Mouse (Mus musculus) urinary bladder, adult 18-20 months (tissue): ENCODE results near the gene Tmem210.
A peak's percentile ranks its signal among the peaks of the same experiment; 100 is the strongest.

ENCODE experiments used
- DNase-seq, 2 experiments: peaks; one replicate each; pipeline ENCODE4 v3.0.0; 2022; ENCODE audit warnings: low spot score in 2 of 2, mixed read lengths in 2 of 2

Tmem210 gene

DNA sequence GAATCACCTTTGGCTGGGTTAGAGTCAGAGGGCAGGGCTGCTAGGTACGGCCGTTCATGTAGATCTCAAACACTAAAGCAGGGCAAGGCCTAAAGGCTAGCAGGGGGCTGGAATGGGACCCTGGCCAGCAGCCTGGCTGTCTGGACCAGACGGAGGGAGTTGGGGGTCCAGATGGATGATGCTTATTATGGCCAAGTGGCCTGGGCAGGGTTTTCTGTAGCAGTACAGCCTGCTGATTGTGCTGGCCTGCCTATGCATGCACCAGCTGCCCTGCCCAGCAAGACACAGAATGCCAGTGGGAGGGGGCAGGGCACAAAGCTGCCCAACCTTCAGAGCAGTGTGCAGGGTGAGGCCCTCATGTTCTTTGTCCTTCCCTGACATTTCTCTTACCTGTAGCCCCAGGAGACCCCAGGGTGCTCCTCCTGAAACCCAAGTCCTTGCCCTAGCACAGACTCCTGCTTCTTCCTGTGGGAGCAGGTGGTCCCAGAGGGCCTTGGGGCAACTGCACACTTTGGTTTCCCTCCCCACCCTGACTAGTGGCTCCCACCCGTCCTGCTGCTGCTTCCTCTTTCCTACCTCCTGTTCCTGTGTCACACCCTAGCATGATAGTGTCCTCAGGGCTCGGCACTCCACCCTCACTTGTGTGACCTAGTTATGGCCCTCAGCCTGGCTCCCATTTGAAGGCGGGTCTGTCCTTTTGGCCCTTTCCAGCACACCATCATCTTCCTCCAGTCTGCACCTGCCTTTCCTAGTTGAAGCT, 21.9 kb upstream of the Tmem210 start:
- DNase-seq, result peak in 1 of 2 experiments; percentile 57

DNA sequence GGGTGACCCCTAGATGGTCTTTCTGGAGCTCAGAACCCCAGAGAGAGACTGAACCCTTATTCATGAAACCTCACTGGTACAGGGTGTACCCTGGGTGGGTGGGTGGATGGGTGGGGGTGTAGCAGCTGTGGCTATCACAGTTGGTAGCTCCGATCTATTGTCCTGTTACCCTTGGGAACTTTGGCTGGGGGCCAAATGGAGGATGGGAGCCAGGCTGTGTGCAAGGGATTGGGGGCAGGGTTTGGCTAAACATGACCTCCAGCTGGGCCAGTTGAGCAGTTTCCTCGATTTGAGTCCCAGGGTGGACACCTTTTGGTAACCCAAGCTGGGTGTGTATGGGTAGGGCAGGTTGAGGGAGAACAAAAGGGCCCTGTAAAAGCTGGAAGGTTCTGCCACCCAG, 21.2 kb upstream of the Tmem210 start:
- DNase-seq, result no peak

DNA sequence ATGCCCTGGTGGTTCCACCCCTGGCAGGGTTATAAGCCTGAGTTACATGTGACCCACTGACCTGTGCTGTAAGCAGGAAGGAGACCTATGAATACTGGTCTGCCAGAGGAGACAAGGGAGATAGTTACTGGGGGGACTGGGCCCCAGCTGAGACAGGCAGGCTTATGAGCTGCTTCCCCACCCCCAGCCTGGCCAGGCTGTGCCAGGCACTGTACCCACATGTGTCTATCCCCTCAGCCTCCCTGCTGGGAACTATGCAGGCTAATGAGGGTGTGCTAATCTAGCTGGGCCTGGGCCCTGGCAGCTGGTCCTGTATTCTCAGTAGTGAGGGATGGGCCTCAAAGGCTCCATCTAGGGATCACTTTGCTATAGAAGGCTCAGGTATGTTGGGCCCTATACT, 20.7 kb upstream of the Tmem210 start:
- no peak for DNase-seq

DNA sequence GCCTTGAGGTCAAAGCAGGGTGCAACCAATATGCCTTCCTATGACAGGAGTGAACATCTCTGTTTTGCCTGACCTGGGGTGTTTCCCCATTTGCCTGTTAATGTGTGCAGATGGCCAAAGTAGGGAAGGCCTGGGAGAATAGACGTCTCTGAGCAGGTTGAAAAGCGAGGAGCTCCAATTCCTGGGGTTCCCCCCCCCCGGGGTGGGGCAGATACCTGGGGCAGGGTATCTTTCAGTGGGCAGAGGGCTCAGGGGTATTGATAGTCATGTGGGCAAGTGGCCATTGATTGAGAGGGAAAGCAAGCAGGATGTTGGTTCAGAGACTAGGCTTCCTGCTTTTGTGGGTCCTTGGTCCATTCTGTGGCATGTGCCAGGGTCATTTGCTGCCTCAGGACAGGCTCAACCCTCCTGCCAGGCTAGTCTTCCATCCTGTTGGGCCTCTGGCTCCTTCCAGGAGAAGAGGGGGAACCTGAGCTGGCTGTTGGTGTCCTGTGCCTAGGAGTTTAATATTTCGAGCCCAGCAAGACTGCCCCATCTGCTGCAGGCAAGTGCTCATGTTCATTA, 20.1 kb upstream of the Tmem210 start:
- DNase-seq, result no peak

DNA sequence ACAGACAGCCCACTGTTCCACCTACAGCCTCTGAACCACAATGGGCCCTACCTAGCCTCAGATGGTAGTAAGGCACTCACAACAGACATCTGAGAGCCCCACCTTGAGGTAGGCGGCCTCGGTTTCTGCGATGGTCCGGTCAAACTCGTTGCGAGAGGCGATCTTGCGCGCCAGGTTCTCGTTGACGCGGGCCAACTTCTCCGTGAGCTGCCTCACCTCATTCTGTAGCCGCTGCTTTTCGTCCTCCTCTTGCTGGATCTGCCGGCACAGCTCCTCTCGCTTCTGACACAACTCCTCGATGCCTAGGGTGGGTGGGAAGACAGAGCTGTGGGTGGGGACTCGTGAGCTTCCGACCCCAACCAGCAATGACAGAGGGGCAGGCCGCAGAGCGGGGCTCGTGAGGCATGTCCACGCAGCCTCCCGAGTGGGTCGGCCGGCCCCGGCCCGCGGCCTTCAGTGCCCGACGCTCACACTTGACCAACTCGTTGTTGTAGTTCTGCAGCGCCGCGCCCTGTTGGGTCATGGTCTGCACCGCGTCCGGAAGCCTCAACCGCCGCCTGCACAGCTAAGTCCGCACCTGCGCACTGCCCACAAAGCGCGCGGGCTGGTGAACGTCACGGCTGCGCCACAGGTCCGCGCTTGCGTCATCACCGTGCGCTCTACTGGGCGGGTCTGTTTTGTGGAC, 16.0 kb upstream of the Tmem210 start, which contains the start of the genes Ssna1 and Anapc2:
Gene Ssna1 (minus strand): TSS at position 612 of the 685 bp plus-strand sequence.
Gene Anapc2 (plus strand): TSS at position 652 of the 685 bp plus-strand sequence.
- peak; percentile 95 to 98 for DNase-seq

DNA sequence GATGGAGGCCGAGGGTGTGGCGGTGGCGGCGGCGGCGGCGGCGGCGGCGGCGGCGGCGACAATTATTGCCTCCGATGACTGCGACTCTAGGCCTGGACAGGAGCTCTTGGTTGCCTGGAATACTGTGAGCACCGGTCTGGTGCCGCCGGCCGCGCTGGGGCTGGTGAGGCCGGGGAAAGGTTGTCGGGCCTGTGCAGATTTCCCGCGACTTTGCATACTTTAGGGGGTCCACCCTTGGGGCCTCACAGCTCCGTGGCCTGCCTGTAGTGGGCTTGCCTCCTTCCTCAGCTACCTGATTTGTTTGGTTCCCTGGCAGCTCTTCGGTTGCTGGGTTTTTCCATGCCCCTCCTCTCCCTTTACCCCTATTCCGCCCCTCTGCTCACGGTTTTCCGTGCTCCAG, 15.4 kb upstream of the Tmem210 start:
- DNase-seq, result no peak

DNA sequence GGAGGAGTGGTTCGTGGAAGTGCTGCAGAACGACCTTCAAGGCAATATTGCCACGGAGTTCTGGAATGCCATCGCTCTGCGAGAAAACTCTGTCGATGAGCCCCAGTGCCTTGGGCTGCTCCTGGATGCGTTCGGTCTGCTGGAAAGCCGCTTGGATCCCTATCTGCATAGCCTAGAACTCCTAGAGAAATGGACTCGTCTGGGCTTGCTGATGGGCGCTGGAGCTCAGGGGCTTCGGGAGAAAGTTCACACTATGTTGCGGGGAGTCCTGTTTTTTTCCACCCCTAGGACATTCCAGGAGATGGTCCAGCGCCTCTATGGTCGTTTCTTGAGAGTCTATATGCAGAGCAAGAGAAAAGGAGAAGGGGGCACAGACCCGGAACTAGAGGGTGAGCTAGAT, 14.9 kb upstream of the Tmem210 start:
- no peak for DNase-seq

DNA sequence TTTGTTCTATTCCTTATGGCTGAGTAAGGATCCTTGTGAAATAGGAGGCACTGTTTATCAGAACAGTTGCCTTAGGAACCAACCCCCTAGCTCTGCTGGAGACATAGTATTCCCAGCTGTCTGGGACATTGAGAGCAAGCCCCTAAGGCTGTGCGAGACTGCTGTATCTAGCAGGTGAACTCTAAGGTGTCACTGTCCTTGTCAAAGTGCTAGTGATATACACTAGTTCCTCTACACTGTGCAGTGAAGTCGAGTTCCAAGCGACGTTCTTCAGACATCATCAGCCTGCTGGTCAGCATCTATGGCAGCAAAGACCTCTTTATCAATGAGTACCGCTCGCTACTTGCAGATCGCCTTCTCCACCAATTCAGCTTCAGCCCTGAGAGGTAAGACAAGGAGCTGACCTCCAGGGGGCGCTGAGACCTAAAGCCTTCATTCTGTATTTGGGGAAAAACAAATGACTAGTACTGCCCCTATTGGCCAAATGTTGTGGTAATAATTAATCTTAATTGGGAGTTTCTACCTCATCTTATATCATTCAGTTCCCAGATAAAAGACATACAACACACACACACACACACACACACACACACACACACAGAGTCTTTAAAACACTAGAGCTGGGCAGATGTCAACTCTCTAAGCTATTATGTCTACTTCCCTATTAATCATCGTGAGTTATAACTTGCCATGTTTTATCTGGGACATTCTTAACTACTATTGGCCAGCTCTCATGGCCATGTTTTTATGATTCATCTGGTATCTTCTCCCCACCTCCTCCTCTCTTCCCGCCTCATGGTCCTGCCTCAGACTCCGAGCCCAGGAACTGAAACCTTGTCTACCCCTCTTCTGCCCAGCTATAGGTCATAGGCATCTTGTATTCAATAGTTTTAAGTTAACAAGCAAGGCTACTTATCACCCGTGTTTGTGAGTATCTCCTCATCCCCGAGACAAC, 8.7 kb upstream of the Tmem210 start:
- peak; percentile 68 to 83 for DNase-seq

DNA sequence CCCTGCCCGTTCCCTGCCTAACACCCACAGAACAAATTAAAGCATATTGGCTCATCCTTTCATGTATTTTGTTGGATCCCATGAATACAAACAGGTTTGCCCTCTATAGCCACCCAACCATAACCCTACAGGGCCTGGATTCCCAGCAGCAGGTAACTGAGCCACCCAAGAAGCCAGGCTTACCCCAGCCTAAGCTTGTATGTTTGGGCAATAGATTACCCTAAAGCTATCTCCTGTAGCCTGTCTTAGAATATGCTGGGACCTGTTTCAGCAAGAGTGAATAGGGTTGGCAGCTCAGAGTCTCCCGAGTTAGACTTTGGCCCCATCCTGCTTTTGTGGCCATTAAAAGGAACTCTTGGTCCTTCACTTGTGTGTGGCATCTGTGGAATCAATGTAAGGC, 2.4 kb upstream of the Tmem210 start:
- no peak for DNase-seq

DNA sequence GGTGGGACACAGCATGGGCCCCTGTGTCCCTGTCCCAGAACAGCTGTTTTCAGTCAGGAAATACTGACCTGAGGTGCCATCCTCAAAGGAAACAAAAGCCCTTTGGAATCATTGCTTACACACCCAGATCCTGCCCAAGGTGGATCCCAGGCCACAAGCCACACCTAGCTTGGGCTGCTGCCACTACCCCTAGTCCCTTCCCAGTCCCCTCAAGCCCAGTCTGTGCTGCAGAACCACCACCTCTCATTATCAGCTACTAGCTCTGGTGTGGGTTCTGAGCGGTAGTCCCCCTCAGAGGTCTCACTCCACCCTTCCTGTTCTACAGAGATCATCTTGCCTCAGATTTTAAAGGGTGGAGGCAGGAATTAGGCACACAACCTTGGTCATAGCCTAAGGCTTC, 1.6 kb upstream of the Tmem210 start:
- no peak for DNase-seq

DNA sequence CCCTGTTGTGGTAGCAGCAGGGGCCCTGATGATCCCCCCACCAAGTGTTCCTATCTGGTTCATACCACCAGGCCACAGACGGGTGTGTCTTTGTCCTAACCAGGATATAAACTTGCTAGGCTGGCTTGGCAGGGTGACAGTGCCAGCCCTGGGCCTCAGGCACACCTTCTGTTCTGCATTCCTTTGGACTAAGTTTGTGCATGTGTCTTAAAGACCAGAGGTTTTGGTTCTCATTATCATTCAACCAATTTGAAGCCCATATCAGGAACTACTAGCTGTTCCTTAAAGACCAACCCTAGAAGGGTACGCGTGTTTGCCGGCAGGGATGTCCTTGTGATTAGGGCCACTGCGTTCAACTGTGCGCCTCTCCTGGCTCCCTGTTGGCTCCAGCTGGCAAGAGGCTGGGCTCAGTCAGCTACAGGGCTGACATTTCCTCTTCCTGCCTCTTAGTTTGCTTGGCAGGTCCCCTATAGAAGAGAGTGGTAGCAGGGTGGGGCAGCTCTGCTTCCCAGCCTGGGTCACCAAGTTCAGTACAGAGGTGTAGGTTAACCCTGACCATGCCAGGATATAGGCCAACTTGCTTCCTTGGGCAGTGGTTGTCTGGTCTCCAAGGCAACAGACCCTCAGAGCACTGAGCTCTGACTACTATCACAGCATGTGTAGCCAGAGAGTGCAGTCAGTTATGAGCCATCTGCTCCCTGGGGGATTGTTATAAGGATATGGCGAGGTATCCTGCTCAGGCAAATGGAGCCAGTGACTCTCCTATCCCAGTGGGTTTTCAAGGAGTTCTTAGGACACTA, 908 bp upstream of the Tmem210 start:
- peak; percentile 58 to 70 for DNase-seq

DNA sequence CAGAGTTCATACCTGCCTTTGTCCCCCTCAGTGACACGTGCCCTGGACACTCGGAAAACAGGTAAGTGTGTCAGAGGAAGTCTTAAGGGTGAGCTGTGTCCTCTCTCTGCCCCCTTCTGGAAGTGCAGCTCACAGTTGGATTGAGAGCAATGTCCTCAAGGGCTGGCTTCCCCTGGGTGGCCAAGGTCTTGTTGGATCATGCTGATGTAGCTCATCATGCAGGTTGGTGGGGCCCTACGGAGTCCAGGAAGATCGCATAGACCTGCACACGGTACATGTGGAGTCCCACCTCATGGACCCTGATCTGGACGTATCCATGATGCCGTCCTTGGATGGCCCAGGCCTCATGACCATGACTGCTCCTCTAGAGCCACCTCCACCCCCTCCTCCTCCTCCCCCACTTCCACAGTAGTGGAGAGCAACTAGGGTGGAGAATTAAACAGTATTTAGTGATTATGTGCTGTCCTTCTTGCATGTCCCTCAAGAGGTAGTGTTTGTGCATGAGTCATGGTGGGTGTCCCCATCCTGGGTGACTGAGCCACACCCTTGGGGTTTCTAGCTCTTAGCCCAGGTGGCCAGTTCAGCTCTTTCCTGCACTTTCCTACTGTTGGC, 895 bp downstream of the Tmem210 start:
- DNase-seq, result no peak

DNA sequence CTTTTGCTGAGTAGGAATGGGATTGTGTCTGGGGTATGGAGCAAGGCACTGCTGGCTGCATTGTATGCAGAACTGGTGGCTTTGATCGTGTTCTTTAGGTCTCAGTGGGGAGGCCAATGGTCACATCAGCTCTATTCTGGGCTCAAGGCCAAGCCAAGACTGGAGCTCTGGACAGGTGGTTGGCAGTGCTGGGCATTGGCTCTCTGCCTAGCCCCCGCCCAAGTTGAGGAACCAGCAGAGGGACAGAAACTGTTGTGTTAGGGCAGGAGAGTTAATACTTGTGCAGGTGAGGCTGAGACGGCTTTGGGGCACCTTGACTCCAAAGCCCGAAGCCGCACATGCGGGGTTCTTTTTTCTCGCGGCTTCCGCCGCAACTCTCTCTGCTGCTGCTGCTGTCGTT, 1.7 kb downstream of the Tmem210 start, which contains the start of gene Lrrc26:
Gene Lrrc26 (plus strand): TSS at position 265 of the 400 bp plus-strand sequence.
- peak in 1 of 2 experiments; percentile 43 for DNase-seq

DNA sequence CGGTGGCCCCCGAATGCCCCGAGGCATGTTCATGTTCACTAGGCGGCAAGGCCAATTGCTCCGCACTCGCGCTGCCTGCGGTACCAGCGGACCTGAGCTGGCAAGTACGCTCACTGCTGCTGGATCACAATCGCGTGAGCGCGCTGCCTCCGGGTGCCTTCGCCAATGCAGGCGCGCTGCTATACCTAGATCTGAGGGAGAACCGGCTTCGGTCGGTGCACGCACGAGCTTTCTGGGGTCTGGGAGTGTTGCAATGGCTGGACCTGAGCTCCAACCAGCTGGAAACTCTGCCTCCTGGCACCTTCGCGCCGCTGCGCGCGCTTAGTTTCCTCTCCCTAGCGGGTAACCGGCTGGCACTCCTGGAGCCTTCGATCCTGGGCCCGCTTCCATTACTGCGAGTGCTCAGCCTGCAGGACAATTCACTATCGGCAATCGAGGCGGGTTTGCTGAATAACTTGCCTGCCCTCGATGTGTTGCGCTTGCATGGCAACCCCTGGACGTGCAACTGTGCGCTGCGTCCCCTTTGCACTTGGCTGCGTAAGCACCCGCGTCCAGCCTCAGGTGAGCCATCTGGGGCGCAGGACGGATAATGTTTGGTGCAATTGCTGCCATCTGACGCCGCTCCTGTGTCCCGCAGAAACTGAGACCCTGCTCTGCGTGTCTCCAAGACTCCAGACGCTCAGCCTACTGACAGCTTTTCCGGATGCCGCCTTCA, 2.3 kb downstream of the Tmem210 start:
- DNase-seq, result peak in 1 of 2 experiments; percentile 55

DNA sequence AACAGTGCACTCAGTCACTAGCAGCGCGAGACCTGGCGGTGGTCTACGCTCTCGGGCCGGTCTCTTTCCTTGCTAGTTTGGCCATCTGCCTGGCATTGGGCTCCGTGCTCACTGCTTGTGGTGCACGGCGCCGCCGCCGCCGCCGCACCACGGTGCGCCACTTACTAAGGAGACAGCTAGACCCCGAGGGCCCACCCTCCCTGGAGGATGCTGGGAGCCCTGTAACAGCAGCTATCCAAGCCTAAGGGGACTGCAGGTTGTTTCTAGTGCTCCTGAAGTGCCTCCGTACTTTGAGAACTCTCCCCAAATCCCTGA, 2.8 kb downstream of the Tmem210 start:
- DNase-seq, result no peak

DNA sequence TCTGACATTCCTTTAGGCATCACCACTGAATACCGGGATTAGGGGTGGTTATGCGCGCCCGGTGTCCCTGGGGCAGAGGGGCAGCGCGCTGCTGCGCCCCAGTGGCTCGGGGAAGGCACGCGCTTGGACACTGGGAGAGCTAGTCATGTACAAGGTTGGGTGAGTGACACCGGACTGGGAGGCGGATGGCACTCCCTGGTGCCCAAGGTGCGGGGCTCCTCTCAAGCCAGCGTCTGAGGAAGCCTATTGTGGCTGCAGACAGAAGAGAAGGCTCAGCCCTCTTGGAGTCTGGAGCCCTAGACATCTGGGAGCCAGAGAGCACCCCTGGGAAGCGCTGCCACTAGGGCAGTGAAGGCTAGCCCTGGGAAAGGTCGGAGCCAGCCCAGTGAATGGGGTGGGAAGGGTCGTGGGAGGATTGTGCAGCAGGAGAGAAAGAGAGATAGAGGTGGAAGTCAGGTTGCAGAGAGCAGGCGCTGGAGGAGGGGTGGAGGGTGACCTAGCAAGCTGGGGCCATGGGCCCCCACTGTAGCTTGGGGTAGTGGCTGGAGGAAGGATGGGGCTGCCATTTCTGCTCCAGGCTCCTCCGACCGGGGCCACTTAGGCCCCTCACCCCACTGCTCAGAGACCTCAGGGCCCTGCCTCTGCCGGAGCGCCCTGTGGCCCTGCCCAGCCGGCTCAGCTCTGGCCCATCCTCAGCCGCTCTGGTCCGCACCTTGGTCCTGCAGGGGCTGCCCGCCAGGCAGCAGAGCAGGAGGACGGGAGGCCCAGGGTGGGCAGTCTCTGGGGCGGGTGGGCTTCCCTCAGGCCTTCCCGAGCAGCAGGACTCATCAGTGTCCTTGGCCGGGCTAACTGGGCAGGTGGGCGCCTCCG, 3.5 kb downstream of the Tmem210 start:
- DNase-seq, result peak in 1 of 2 experiments; percentile 42

DNA sequence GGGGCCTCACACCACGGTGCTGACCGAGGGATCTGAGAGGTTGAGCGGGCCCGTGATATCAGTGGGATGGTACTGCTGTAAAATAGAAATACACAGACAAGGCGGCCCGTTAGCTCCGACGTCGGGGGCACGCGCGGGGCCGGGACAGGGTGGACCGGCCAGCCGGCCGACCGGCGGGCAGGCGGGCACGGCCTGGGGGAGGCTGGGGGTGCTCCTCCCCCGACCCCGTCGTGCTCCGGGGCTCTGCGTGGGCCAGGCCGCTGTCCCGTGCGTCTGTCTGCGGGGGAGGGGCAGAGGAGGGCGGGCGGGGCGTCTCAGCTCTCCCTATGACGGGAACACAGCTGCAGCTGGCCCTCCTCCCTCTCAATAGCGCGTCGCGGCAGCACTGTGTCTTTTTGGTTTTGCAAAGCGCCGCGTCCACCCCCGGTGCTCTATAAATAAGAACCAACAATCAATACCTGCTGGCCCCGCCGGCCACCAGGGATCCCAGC, 4.2 kb downstream of the Tmem210 start:
- no peak for DNase-seq

DNA sequence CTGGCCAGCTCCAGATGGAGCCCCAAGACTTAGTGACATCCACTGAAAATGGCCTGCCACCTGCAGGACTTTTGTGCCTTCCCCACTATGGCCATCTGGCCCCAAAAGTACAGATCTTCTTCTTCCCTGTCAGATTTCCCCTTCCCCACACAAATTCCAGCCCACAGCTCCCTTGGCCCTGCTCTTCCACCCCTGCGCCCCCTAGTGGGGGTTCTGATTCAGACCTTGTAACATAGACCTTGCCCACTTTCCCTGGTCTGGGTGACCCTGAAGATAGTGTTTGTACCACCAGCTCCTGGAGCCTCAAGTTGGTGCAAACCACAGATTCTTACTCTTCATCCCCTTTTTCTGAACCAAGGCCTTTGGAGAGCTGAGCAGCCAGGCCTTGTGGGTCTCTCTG, 4.9 kb downstream of the Tmem210 start:
- DNase-seq, result peak; percentile 45 to 71

DNA sequence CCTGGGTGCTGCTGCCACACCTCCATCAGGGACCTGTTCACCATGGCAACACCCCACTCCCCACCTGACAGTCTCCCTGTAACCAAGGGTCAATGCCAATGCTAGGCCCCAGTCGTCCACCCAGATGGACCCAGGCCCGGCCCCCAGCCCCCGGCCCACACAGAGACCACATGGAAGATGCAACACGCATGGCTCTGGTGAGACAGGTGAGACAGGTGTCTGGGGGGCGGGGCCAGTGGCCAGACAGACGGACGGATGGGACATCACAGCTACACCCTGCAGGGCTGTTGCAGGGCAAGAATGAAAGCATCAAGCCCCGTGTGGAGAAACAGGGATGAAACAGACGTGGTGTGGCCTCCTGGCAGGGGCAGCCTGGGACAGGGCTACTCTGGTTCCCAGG, 5.8 kb downstream of the Tmem210 start:
- no peak for DNase-seq
